Mouse (Mus musculus) neural tube, embryonic 12.5 days (tissue): Measurements from ENCODE around the gene Cpsf6. TPM values are rescaled to one million over a fixed set of nuclear protein-coding genes. Genes with fewer than 3 reads are reported as not detected.

Source experiments
- ATAC-seq: fragments of 200-750 bp; cut with Nextera tagmentation; 2 replicates; pipeline ENCODE4 v1.8.0; 2017; ENCODE audit warnings: low read depth, mild to moderate bottlenecking, moderate TSS enrichment, moderate library complexity; ENCODE audit not compliant: low FRiP score
- H3K27ac ChIP-seq: fragments of 300-500 bp; sonication (generic); 2 replicates; pipeline ENCODE4 v1.5.1; 2016
- H3K27me3 ChIP-seq: fragments of 300-500 bp; sonication (generic); replicated peaks from 2 replicates; pipeline ENCODE4 v1.6.1; 2016; ENCODE audit warnings: mild to moderate bottlenecking
- H3K36me3 ChIP-seq: fragments of 300-500 bp; sonication (generic); 2 replicates; pipeline ENCODE4 v1.6.1; 2016; ENCODE audit warnings: mild to moderate bottlenecking
- H3K4me1 ChIP-seq: fragments of 300-500 bp; sonication (generic); 2 replicates; pipeline ENCODE4 v1.6.1; 2016
- H3K4me2 ChIP-seq: fragments of 300-500 bp; sonication (generic); replicated peaks from 2 replicates; pipeline ENCODE4 v1.6.1; 2016; ENCODE audit warnings: mild to moderate bottlenecking
- H3K4me3 ChIP-seq: fragments of 300-500 bp; sonication (generic); 2 replicates; pipeline ENCODE4 v1.5.1; 2016
- H3K9ac ChIP-seq: fragments of 300-500 bp; sonication (generic); 2 replicates; pipeline ENCODE4 v1.6.1; 2016; ENCODE audit warnings: mild to moderate bottlenecking
- H3K9me3 ChIP-seq: fragments of 300-500 bp; sonication (generic); 2 replicates; pipeline ENCODE4 v1.6.1; 2016; ENCODE audit warnings: mild to moderate bottlenecking
- WGBS: fragments of 180-500 bp; shearing (Covaris S2); methylation state at CpG from one replicate; pipeline ENCODE4 v1.1.7; 2016; 5-methylcytosine and 5-hydroxymethylcytosine counted together
- polyA plus RNA-seq: library from polyadenylated mRNA; unstranded; fragments of >200 nt; fragmentation: Nextera tagmentation; extraction: Ambion mirVana; gene quantifications from 2 replicates; pipeline ENCODE4 v1.2.1, GENCODE M21; 2016

Cpsf6 gene
- polyA plus RNA-seq, 1 experiment from 2014 or later: 225 TPM

GRCm38 (mm10) chr10:117411131-117411530, 31.3 kb upstream of the Cpsf6 start:
- no peaks in the 10 kb centered on the region for H3K27me3 ChIP-seq
- no peaks in the 10 kb centered on the region for H3K36me3 ChIP-seq
- peaks cover 2% of the 10 kb centered on the region; the same call in 1 of the 2 replicates for H3K4me1 ChIP-seq
- 65% methylated on average over 6 of the region's 6 CpGs for WGBS
- H3K4me3 ChIP-seq: no peak overlapping the region
- H3K4me2 ChIP-seq: no peak overlapping the region
- no peak for ATAC-seq
- no peak overlapping the region for H3K9ac ChIP-seq
- no peak overlapping the region for H3K27ac ChIP-seq
- no peaks in the 10 kb centered on the region for H3K9me3 ChIP-seq

GRCm38 (mm10) chr10:117410481-117411048, 30.8 kb upstream of the Cpsf6 start:
- no peak overlapping the region for H3K4me2 ChIP-seq
- ATAC-seq: no peak
- H3K9ac ChIP-seq: no peak overlapping the region
- H3K4me3 ChIP-seq: no peak overlapping the region
- H3K27me3 ChIP-seq: no peaks in the 10 kb centered on the region
- H3K36me3 ChIP-seq: no peaks in the 10 kb centered on the region
- 88% methylated on average over 6 of the region's 6 CpGs for WGBS
- H3K4me1 ChIP-seq: peaks cover 2% of the 10 kb centered on the region; the same call in 1 of the 2 replicates
- H3K27ac ChIP-seq: no peak overlapping the region
- no peaks in the 10 kb centered on the region for H3K9me3 ChIP-seq

- Histone ChIP-seq H3K36me3 (no peaks in the 10 kb centered on the region), H3K27ac (no peak overlapping the region), H3K4me3 (no peak overlapping the region), H3K27me3 (no peaks in the 10 kb centered on the region), H3K4me2 (no peak overlapping the region), H3K9ac (no peak overlapping the region), H3K9me3 (no peaks in the 10 kb centered on the region), H3K4me1 (peaks cover 2% of the 10 kb centered on the region; the same call in 1 of the 2 replicates)
- no peak for ATAC-seq
- WGBS: 79% methylated on average over 21 of the region's 21 CpGs
Measured at GRCm38 (mm10) chr10:117409373-117410354, 29.8 kb upstream of the Cpsf6 start.

GRCm38 (mm10) chr10:117408545-117409372, 28.9 kb upstream of the Cpsf6 start:
- no peak for ATAC-seq
- 80% methylated on average over 7 of the region's 7 CpGs for WGBS
- Histone ChIP-seq H3K4me3 (no peak overlapping the region), H3K36me3 (no peaks in the 10 kb centered on the region), H3K4me2 (no peak overlapping the region), H3K4me1 (peaks cover 2% of the 10 kb centered on the region; the same call in 1 of the 2 replicates), H3K27me3 (no peaks in the 10 kb centered on the region), H3K9me3 (no peaks in the 10 kb centered on the region), H3K9ac (no peak overlapping the region), H3K27ac (no peak overlapping the region)

GRCm38 (mm10) chr10:117407734-117408288, 28.0 kb upstream of the Cpsf6 start:
- H3K27ac ChIP-seq: no peak overlapping the region
- no peaks in the 10 kb centered on the region for H3K36me3 ChIP-seq
- no peak for ATAC-seq
- H3K9ac ChIP-seq: no peak overlapping the region
- no peaks in the 10 kb centered on the region for H3K27me3 ChIP-seq
- no peaks in the 10 kb centered on the region for H3K9me3 ChIP-seq
- peaks cover 6% of the 10 kb centered on the region; the same call in 1 of the 2 replicates for H3K4me1 ChIP-seq
- no peak overlapping the region for H3K4me3 ChIP-seq
- no peak overlapping the region for H3K4me2 ChIP-seq
- WGBS: 81% methylated on average over 4 of the region's 4 CpGs

- no peaks in the 10 kb centered on the region for H3K27me3 ChIP-seq
- peaks cover 8% of the 10 kb centered on the region; the same call in 1 of the 2 replicates for H3K4me1 ChIP-seq
- H3K4me3 ChIP-seq: no peak overlapping the region
- no peak overlapping the region for H3K9ac ChIP-seq
- H3K36me3 ChIP-seq: no peaks in the 10 kb centered on the region
- H3K27ac ChIP-seq: no peak overlapping the region
- no peaks in the 10 kb centered on the region for H3K9me3 ChIP-seq
- ATAC-seq: no peak
- 89% methylated on average over 8 of the region's 8 CpGs for WGBS
- no peak overlapping the region for H3K4me2 ChIP-seq
Measured at GRCm38 (mm10) chr10:117406843-117407733, 27.3 kb upstream of the Cpsf6 start.

GRCm38 (mm10) chr10:117406283-117406588, 26.4 kb upstream of the Cpsf6 start:
- 0 out of 2 replicates have a peak, but pooled peaks cover 6% of the 10 kb centered on the region for H3K4me1 ChIP-seq
- WGBS: 88% methylated on average over 5 of the region's 5 CpGs

GRCm38 (mm10) chr10:117405526-117406282, 25.9 kb upstream of the Cpsf6 start:
- H3K36me3 ChIP-seq: no peaks in the 10 kb centered on the region
- 0 out of 2 replicates have a peak, but pooled peaks cover 6% of the 10 kb centered on the region for H3K4me1 ChIP-seq
- H3K4me2 ChIP-seq: no peak overlapping the region
- H3K9ac ChIP-seq: no peak overlapping the region
- 82% methylated on average over 6 of the region's 6 CpGs for WGBS
- H3K4me3 ChIP-seq: no peak overlapping the region
- H3K9me3 ChIP-seq: no peaks in the 10 kb centered on the region
- no peaks in the 10 kb centered on the region for H3K27me3 ChIP-seq
- H3K27ac ChIP-seq: no peak overlapping the region
- no peak for ATAC-seq

More at GRCm38 (mm10) chr10:117406283-117406588, 26.4 kb upstream of the Cpsf6 start:
- Histone ChIP-seq H3K9me3 (no peaks in the 10 kb centered on the region), H3K27ac (no peak overlapping the region), H3K4me3 (no peak overlapping the region), H3K36me3 (no peaks in the 10 kb centered on the region), H3K4me2 (no peak overlapping the region), H3K27me3 (no peaks in the 10 kb centered on the region), H3K9ac (no peak overlapping the region)
- no peak for ATAC-seq

- Histone ChIP-seq H3K4me1 (0 out of 2 replicates have a peak, but pooled peaks cover 6% of the 10 kb centered on the region), H3K9ac (no peak overlapping the region), H3K36me3 (no peaks in the 10 kb centered on the region), H3K9me3 (no peaks in the 10 kb centered on the region), H3K27ac (no peak overlapping the region), H3K4me3 (no peak overlapping the region), H3K27me3 (no peaks in the 10 kb centered on the region), H3K4me2 (no peak overlapping the region)
- 90% methylated on average over 6 of the region's 6 CpGs for WGBS
- ATAC-seq: no peak
Measured at GRCm38 (mm10) chr10:117404384-117404783, 24.6 kb upstream of the Cpsf6 start.

GRCm38 (mm10) chr10:117403344-117403953, 23.6 kb upstream of the Cpsf6 start:
- no peak overlapping the region for H3K27ac ChIP-seq
- H3K9me3 ChIP-seq: no peaks in the 10 kb centered on the region
- no peak overlapping the region for H3K9ac ChIP-seq
- no peak overlapping the region for H3K4me3 ChIP-seq
- no peaks in the 10 kb centered on the region for H3K36me3 ChIP-seq
- H3K27me3 ChIP-seq: no peaks in the 10 kb centered on the region
- ATAC-seq: 0 out of 2 replicates have a peak, but pooled peaks have one; percentile 41
- 0 out of 2 replicates have a peak, but pooled peaks cover 6% of the 10 kb centered on the region for H3K4me1 ChIP-seq
- WGBS: 44% methylated on average over 15 of the region's 15 CpGs
- H3K4me2 ChIP-seq: no peak overlapping the region
